Mouse (Mus musculus): ENCODE results near the gene Park7.
"Not testable (repeated sequence)": the region's sequence is repeated elsewhere in the genome, so short reads cannot be mapped to it uniquely, and the experiment has no call there.

The Park7 gene

GRCm38 (mm10) chr4:150880364-150880763, 33.9 kb downstream of the Park7 start:
- no peak for DNase-seq (ENCODE audit: extremely low read depth, insufficient read length, low spot score)

GRCm38 (mm10) chr4:150879631-150880030, 34.6 kb downstream of the Park7 start:
- no peak for DNase-seq (ENCODE audit: extremely low read depth, insufficient read length, low spot score)

- no peak for DNase-seq (ENCODE audit: extremely low read depth, insufficient read length, low spot score)
These were observed 38.8 kb downstream of the Park7 start for GRCm38 (mm10) chr4:150875393-150875792.

- DNase-seq (ENCODE audit: extremely low read depth, insufficient read length, low spot score), result not testable (repeated sequence)
These were observed 39.8 kb downstream of the Park7 start for GRCm38 (mm10) chr4:150874416-150874815.

- no peak for DNase-seq (ENCODE audit: extremely low read depth, insufficient read length, low spot score)
These were observed 41.6 kb downstream of the Park7 start for GRCm38 (mm10) chr4:150872681-150873080.

GRCm38 (mm10) chr4:150872139-150872651, 42.0 kb downstream of the Park7 start:
- peak; percentile 25 for DNase-seq (ENCODE audit: extremely low read depth, insufficient read length, low spot score)

- peak; percentile 56 for DNase-seq (ENCODE audit: extremely low read depth, insufficient read length, low spot score)
These were observed 42.7 kb downstream of the Park7 start for GRCm38 (mm10) chr4:150871392-150872138.

GRCm38 (mm10) chr4:150870963-150871391, 43.3 kb downstream of the Park7 start:
- DNase-seq (ENCODE audit: extremely low read depth, insufficient read length, low spot score), result no peak

- DNase-seq (ENCODE audit: extremely low read depth, insufficient read length, low spot score), result no peak
These were observed 44.7 kb downstream of the Park7 start for GRCm38 (mm10) chr4:150869276-150870197.

- DNase-seq (ENCODE audit: extremely low read depth, insufficient read length, low spot score), result no peak
These were observed 45.4 kb downstream of the Park7 start for GRCm38 (mm10) chr4:150868859-150869258.

- no peak for DNase-seq (ENCODE audit: extremely low read depth, insufficient read length, low spot score)
These were observed 46.1 kb downstream of the Park7 start for GRCm38 (mm10) chr4:150868161-150868560.

GRCm38 (mm10) chr4:150866494-150866893, 47.7 kb downstream of the Park7 start:
- no peak for DNase-seq (ENCODE audit: extremely low read depth, insufficient read length, low spot score)

- no peak for DNase-seq (ENCODE audit: extremely low read depth, insufficient read length, low spot score)
These were observed 48.2 kb downstream of the Park7 start for GRCm38 (mm10) chr4:150866069-150866468.

GRCm38 (mm10) chr4:150865371-150865770, 48.9 kb downstream of the Park7 start:
- DNase-seq (ENCODE audit: extremely low read depth, insufficient read length, low spot score), result no peak

- no peak for DNase-seq (ENCODE audit: extremely low read depth, insufficient read length, low spot score)
These were observed 51.4 kb downstream of the Park7 start for GRCm38 (mm10) chr4:150862626-150863375.

- DNase-seq (ENCODE audit: extremely low read depth, insufficient read length, low spot score), result no peak
These were observed 53.1 kb downstream of the Park7 start for GRCm38 (mm10) chr4:150861161-150861560.

GRCm38 (mm10) chr4:150860526-150860925, 53.7 kb downstream of the Park7 start:
- no peak for DNase-seq (ENCODE audit: extremely low read depth, insufficient read length, low spot score)

- no peak for DNase-seq (ENCODE audit: extremely low read depth, insufficient read length, low spot score)
These were observed 58.9 kb downstream of the Park7 start for GRCm38 (mm10) chr4:150855346-150855745.

- DNase-seq (ENCODE audit: extremely low read depth, insufficient read length, low spot score), result peak; percentile 93
These were observed 59.4 kb downstream of the Park7 start for GRCm38 (mm10) chr4:150854839-150855246.

- DNase-seq (ENCODE audit: extremely low read depth, insufficient read length, low spot score), result no peak
These were observed 60.4 kb downstream of the Park7 start, which contains the start of gene Errfi1 for GRCm38 (mm10) chr4:150853680-150854461. TSS of gene Errfi1 (plus strand) at chr4:150853919.
